ENCODE assay signal across 8 mouse cellular contexts in the genomic region with DNA sequence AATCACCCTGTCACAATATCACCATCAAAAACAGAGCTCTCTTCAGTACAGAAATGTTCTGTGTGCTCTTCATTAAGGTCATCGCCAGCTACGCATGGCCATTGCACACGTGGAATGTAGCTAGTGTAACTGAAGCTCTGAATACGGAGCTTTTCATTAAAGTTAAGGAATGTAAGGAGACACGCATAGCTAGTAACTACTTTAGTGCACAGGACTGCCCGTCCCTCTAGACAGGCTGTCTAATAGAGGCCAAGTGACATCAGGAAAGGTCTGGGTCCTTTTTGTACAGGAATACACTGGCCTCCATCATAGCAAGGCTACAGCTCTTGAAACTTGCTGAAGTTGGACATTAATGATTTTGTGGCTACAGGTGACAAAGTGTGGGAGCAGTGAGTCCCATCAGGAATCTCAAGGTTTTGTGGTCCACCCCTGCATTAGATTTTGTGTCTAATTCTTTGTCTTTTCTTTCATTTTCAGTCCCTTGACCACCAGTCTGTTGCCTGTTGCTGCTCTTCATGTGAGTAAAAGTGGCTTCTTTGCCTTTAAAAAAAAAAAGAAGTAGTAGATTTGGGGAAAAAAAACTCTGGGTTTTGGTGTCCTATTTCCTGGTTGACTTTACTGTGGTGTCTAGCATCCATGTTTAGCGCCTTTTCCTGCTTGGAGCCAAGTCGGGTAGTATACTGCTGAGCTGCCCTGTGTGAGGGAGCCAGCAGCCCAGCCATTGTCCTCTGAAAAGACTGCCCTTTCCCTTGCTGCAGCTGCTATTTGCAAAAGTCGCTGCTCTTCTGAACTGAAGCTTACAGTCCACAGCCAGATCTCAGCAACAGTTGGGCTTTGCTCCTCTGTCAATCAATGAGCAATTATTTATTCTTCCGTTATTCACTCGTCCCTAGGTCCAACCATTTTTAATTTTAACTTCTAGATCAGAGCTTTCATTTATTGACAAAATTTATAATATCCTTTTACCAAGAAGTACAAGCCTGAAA.
DNase-seq lines count a peak whose midpoint lies in the region; ATAC-seq and TF ChIP-seq lines count a peak whose summit lies in the region.
"Had no signal": no experiment of that assay in that cellular context is flagged by ENCODE, and none has a peak within 500 bp of the region (broad histone marks: within the 10 kb centered on the region; RNA-seq: fewer than 3 reads in every experiment).

No protein-coding gene starts in this region.

- H3K4me2 ChIP-seq in heart, embryonic 12.5 days: no peak overlapping the region
- H3K4me2 ChIP-seq: liver, embryonic 15.5 days had no signal

- peak; percentile 53 to 65 for DNase-seq in heart, postnatal 10 days
- DNase-seq in Patski (ENCODE audit: low read depth, low spot score) (peak; percentile 15), MN1 (ENCODE audit: low spot score) (no peak)
- peak; percentile 36 for DNase-seq in cerebellum, adult 9-10 months
- DNase-seq in kidney, postnatal 10 days: peak; percentile 49
- no peak for DNase-seq in ovary, postnatal 10 days (ENCODE audit: low spot score)

- 61% methylated on average over 11 of the region's 11 CpGs for WGBS in heart, embryonic 12.5 days

- no peaks in the 10 kb centered on the region for H3K9me3 ChIP-seq in heart, embryonic 12.5 days (replicated peaks)
- H3K9me3 ChIP-seq: liver, embryonic 15.5 days had no signal

- H3K4me3 ChIP-seq in heart, embryonic 12.5 days: no peak overlapping the region
- H3K4me3 ChIP-seq: liver, embryonic 15.5 days had no signal

- CTCF ChIA-PET in Patski (lab: Charles Lee): interaction anchor here (0.7 to 1.2 kb wide), 2 partner anchors 10 to 15 kb away, joined by 4 read pairs; no protein-coding TSS in a partner anchor

- no peaks in the 10 kb centered on the region for H3K36me3 ChIP-seq in heart, embryonic 12.5 days
- H3K36me3 ChIP-seq: liver, embryonic 15.5 days had no signal

- no peak for TF ChIP-seq CTCF in Patski (IDR thresholded peaks at IDR 0.05)

- peaks cover 36% of the 10 kb centered on the region for H3K4me1 ChIP-seq in heart, embryonic 12.5 days (replicated peaks)
- H3K4me1 ChIP-seq: liver, embryonic 15.5 days had no signal

- in situ Hi-C loops in Patski (cut with MboI; ENCODE audit: low pct_unique_long_range_greater_than_20kb): no loop called here

- no peaks in the 10 kb centered on the region for H3K27me3 ChIP-seq in heart, embryonic 12.5 days (replicated peaks)
- H3K27me3 ChIP-seq in Patski: no peaks in the 10 kb centered on the region
- H3K27me3 ChIP-seq: liver, embryonic 15.5 days had no signal

- no peak for ATAC-seq in heart, embryonic 12.5 days (ENCODE audit: insufficient number of reproducible peaks, low FRiP score)
- peak; percentile 80 for ATAC-seq in Patski

- intact Hi-C loops in heart, postnatal 10 days (cut with DNase I): loop anchor here (5.0 kb wide), 1 partner anchor 40 kb away; no protein-coding TSS in a partner anchor

- no peak overlapping the region for H3K27ac ChIP-seq in heart, embryonic 12.5 days (ENCODE audit: poor library complexity, severe bottlenecking)
- H3K27ac ChIP-seq: liver, embryonic 15.5 days had no signal

- H3K9ac ChIP-seq in heart, embryonic 12.5 days: no peak overlapping the region
- H3K9ac ChIP-seq: liver, embryonic 15.5 days had no signal

- POLR2A ChIA-PET in Patski (lab: Charles Lee): interaction anchor here (1.1 kb wide), 1 partner anchor 212 kb away, joined by 3 read pairs; no protein-coding TSS in a partner anchor

Comparison
In these comparisons a context has a peak if more than half of its experiments do, and no peak if none do; other contexts are left out.
1. DNase-seq: peak in heart, postnatal 10 days (2 of 2), Patski (single experiment), cerebellum, adult 9-10 months (single experiment) and kidney, postnatal 10 days (single experiment); none in ovary, postnatal 10 days (single experiment) and MN1 (single experiment).